Mouse (Mus musculus) lung, postnatal 14 days (tissue): ENCODE data around the gene Krtap26-1.
A peak's percentile ranks its signal among the peaks of the same experiment; 100 is the strongest.

Experiments
- DNase-seq: peaks from one replicate; pipeline ENCODE4 v3.0.0; 2021

Gene Krtap26-1

DNA sequence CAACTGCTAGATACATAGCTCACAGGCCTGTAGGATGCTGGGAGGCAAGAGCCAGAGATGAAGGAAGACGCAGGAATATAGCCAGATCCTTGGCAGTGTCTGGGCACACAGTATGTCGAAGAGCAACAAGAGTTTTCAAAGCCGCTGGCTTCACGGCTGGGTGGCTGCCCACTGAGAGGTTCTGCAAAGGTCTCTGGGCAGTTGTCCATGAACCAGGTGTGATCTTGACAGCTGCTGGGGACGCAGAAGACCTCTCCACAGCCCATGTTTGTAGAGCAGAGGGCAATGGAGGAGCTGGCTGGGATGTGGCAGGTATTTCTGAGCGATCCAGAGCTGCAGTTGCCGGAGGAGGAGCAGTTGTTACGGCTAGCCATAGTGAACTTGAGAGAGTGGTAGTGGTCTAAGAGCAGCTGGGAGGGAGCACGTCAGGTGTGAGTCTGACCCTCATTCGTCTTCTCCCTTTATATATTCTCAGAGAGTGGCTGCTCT lies at the start of gene Krtap26-1:
TSS of gene Krtap26-1 (minus strand) at position 439 of the 489 bp plus-strand sequence.
- DNase-seq: no peak

DNA sequence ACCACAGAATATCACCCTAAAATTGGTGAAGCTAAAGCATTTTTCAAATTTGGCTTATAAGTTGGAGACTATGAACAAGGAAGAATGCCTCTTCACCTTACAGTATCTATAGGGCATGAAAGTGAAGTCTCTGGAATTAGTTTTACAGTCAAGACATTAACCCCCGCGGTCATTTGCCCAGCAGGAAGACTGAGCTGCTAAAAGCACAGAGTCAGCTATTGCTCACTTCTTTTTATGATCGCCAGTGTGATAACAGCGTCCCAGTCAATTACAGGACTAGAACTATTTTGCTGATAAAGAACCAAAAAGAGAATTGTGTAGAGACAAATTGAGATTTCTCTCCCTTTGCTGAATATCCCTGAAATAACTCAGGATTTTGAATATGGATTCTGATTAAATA lies 48.7 kb upstream of the Krtap26-1 start:
- DNase-seq: no peak

DNA sequence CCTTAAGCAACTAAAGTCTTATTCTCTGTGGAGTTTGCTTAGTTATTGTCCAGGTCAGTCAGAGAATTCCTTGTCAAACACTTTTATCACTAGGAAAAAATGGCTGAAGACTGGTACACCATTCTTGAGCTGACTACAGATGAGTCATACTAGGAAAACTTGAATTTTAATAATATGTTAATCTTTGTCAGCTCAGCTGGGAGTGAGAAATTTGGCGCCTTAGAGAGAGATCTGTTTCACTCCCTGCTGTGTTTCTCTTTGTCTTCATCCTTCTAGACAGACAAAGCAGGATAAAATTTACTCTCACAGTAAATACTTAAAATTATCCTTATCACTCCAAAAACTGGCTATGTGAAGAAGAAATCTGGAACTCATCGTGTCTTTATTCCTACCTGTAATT lies 33.7 kb upstream of the Krtap26-1 start:
- no peak for DNase-seq

DNA sequence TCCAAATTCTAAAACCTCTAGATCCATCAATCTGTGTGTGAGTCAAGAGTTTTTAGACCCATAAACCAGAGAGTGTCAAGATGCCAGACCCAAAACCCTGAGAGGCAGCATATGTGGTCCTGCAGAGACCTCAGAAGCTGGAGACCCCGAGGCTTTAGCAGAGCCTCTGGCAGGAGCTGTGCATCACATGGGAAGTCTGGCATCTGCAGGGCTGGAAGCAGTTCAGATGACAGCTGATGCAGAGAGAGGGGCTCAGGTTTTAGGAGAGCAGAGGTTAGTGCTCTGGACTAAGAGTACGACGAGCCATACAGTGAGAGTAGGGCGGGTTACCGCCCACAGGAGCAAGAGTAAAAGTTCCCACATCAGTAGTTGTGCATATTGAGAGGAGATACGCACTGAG lies 31.5 kb upstream of the Krtap26-1 start:
- DNase-seq: no peak

DNA sequence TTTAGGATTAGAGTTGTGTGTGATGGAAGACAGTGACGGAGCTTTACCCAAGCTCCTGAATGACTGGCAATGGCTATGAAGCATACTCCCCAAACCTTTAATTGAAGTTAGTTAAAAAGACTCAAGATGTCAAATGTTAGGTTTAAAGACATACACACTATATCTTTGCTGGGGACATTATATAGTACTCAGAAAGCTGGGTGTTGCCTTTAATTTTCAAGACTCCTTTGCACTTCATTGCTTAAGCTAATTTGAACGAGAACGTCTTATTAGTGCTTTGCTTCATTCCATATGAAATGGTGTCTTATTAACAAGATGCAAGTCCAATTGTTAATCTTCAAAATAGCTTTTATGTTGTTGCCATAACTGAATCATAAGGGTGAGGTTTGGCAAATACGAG lies 24.0 kb upstream of the Krtap26-1 start, which contains the start of gene Krtap27-1:
TSS of gene Krtap27-1 (minus strand) at position 101 of the 400 bp plus-strand sequence.
- no peak for DNase-seq

DNA sequence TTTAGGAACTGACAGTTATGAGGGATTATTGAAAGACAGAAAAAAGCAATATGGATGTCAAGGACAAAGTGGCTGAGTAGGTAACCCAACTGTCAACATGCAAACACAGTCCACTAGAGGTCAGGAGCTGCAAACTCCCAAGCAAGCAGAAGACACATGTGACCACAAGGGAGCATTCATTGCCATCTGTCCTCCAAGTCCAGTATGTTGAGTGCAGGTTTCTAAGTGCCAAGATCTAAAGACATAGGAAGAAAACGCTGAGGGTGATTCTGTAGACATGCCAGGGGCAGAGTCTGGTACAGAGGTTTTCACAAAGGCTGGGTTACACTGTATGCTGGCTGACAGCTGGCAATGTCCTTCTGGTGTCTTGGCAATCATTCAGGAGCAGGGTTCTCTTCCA lies 9.8 kb upstream of the Krtap26-1 start:
- peak; percentile 4 for DNase-seq

DNA sequence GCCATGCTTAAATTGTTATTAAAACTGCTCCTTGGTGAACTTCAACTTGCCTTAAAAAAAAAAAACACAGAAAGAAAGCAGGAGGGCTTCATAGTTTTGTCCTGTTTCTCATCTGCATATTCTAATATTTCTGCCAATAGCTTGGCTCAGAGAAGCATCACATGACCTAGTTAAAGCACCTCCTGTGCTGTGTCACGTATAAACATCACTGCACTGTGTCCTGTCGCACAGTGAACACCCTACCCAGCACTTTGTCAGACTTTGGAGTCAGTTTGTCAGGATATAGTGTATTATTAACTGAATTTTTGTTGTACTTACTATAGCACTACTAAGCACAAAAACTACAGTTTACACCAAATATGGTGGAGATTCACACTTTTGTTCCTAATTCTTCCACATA lies 4.4 kb upstream of the Krtap26-1 start:
- no peak for DNase-seq

DNA sequence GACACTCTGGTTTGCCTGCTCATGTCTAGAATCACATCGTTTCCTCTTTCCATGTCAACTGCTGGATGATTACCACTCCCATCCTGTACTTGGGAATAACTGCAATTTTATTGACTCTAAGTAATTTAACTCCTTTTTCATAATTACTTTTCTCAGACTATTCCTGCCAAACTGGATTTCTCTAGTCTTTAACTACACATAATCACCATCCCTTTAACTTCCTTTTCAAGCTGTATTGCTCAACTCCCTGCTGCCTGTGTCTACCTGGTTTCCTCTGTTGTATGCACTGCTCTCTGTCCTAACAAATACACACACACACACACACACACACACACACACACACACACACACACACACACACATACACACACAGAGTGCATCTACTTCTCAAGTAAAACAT lies 3.5 kb upstream of the Krtap26-1 start:
- no peak for DNase-seq

DNA sequence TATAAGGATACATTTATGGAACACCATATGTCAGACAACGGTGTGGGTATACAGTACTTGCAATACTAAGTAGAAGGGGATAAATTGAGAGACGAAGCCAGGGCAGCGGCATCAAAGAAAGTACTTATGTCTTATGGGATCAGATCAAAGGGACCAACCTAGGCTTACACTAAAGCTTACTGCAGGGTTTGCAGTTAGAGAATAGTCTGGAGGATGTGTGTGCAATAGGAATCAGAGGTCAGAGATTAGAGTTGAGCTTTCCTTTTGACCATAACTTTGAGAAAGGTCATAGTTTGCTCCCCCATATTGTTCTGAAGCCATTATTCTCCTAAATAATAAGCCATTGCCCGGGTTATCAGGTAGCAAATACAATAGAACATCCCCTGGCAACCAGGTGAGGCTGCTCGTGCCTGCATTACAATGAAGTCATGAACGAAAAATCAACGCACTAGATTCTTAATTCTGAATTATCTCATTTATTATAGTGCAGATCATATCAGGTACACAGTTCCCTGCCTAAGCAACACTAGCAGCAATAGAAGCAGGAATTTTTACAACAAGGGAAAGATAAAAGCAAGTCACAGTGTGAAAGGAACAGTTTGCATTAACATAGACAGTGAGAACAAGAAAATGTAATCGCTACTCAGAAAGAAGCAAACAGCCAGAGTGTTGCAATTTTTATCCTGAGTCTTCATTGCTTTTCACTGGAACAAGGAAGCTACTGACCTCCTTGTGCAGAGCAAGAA lies 1.1 kb downstream of the Krtap26-1 start:
- no peak for DNase-seq

DNA sequence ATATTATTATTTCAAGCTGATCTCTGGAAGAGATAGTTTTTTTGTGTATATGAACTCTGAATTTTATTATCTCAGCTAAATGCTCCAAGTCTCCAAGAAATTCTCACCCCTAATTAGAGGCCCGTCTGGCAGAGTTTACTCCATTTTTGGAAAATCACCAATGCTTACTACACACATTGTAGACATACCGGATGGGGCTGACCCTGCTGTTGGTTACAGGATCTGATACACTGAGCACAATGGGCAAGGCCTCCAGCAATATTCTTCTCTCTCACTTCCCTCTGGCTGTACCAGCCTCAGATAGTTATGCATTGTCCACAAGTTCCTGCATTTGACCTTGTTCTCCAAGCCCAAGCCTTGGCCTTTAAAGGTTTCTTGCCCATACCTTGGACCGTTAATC lies 7.5 kb downstream of the Krtap26-1 start:
- DNase-seq: no peak

DNA sequence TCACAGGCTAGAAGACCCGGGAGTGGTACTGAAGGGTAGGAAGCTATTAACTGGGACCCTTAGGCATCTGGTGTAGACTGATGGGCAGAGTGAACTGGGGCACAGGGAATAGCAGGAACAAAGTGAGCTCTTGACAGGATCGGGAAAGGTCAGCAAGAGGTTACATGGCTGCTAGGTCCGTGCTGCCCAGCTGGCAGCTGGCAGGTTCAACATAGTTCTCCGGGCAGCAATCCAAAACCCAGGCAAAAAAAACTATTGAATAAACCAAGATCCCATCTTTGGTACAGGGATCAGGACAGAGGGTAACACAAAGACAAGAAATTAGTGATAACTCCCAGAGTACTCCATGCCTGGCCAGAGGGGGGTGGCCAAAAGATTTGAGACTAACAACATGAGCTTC lies 12.5 kb downstream of the Krtap26-1 start:
- peak; percentile 20 for DNase-seq

DNA sequence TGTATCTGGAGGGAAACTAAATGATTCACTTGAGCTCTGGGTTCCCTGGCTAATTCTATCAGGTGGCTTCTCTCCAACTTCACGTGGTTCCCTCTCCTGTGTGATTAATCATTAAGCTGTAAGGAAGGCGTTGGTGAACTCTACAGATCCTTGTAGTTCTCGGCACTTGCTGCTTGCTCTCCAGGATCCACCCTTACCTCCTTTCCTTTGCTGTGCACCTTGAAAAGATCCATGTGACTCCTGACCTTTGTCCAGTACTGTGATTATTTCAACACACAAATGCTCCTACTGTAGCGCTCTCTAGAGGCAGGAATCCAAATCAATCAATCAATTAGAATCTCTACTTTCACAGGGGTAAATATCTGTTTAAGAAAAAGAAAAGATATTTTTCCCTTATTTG lies 16.1 kb downstream of the Krtap26-1 start:
- no peak for DNase-seq

DNA sequence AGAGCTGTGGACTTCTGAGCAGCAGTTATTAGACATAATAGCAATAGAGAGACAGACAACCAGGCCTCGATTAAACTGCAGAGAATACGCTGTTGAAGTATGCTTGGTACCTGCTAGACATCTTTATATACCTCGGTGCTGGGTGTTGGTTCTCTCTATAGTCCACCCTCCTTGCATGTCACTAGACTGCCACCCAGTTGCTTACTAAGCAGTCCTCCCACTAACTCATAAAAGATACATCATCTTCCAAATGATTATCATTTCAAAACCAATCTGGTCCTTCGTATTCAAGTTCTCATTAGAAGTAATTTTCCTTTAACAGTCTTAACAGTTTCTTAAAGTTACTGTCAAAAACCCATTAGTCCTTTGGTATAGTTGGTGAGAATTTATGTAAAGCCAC lies 20.0 kb downstream of the Krtap26-1 start, which contains the start of gene 2310079G19Rik:
TSS of gene 2310079G19Rik (minus strand) at position 101 of the 400 bp plus-strand sequence.
- no peak for DNase-seq

DNA sequence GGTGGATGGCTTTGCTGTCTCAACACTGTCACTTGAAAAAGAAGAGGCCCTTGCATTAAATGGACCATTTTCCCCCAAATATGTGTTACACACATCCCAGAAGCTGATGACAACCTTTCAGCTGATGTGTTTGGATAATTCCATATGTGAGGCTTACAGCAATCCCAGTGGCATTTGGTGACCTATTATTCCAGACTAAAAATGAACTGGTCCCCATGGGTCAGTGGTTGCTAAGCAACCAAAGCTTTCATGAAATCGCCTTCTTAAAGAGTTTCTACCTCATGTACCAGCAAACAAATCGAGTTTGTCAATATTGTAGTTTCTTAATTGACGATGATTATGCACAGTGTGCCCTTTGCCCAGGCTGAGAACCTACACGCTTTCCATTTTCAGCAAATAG lies 34.9 kb downstream of the Krtap26-1 start:
- DNase-seq: no peak

DNA sequence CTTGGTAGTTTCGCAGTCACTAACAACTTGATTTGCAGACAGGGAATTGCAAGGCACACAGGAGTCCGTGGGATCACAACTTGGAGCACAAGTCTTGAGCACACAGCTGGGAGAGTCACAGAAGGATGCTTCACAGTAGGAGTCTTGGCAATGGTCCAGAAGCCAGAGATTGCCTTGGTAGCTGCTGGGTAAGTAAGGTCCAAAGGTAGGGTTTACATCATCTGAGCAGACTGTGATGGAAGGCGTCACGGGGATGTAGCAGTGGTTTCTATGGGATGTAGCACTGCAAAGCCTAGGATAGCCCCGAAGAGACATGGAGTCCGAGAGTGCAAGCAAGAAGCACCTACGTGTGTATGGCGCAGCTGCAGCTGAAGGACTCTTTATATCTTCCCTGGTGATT lies 35.7 kb downstream of the Krtap26-1 start, which contains the start of gene Krtap24-1:
TSS of gene Krtap24-1 (minus strand) at position 358 of the 400 bp plus-strand sequence.
- no peak for DNase-seq

DNA sequence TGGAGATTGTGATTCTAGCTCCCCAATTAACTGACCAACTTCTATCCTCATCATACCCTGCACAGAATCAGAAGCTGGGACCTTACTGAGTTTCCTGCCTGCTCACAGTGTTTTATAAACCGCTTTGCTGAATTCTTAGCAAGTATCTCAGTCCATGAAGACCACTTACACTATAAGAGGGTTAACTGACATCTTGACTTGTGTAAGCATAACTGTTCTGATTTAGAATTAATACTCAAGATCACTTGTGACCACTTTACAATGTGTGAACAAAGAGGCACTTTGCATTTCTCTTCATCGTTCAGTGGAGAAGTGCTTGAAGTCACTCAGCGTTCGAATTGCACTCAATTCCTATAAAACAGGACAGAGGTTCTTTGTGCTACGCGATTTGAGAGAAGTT lies 43.0 kb downstream of the Krtap26-1 start:
- DNase-seq: no peak

DNA sequence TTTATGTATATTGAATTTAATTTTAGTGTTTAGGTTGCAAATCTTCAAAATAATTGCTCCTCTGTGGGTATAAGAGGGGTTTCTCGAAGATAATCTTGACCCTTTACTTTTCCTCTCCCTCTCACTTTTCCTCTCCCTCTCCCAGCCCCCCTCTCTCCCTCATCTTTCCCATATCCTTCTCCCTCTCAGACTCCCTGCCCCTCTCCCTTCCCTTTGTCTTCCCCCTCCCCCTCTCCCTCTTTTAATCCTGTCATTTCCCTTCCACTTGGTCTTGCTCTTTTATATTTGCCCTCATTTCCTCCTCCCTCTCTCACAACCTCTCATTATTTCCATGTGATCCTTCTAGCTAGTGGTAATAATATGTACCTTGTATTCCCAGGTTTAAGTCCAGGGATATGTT lies 45.1 kb downstream of the Krtap26-1 start:
- DNase-seq: no peak

DNA sequence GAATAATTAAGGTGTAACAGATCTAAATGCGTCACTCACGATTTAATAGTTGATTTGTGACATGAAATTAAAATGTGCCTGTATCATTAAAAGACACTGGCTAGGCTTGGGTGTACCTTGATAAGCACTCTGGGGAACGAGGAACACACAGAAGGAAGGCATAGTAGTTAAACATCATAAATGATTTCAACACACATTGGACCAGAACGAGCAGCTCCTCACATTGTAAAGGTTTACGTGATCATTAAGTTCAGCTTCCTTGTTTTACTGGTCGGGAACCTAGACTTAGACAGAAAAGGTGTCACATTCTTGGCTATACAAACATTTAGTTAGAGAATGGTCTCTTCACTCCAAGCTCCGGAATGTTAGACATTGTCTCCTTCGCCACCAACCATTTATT lies 47.3 kb downstream of the Krtap26-1 start:
- no peak for DNase-seq

DNA sequence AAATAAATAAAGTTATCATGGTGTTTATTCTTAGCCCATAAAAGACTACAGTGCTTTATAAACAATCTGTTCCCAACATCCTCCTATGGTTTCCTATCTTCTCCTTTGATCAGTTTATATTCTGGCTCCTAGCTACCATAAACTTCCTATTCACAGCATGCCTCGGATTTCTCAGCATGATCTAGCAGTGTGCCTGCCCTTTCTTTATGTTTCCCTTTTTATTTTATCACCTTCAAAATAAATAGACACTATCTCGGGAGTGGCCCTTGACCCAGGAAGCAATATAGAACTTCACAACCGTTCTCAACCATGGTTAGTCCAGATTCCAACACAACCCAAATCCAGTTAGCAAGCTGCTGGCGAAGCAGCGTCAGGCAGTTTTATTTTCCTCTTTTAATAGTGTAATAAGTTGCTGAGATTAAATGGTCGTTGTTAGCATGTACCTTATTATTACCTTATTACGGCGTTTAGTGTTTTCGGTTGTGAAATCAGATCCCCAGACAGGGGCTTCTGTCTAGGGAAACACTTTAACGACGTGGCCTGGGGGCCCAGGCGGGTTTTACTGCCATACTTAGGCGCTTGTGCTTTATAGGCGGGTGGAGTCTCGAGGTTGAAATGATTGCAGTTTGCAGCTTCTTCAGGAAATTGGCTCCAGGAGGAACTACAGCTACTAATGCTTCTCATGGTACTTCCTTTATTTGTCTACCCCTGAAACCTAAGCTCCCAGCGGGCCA lies 47.9 kb downstream of the Krtap26-1 start:
- no peak for DNase-seq
